Mouse (Mus musculus): ENCODE data around the gene Rnf180.

DNA sequence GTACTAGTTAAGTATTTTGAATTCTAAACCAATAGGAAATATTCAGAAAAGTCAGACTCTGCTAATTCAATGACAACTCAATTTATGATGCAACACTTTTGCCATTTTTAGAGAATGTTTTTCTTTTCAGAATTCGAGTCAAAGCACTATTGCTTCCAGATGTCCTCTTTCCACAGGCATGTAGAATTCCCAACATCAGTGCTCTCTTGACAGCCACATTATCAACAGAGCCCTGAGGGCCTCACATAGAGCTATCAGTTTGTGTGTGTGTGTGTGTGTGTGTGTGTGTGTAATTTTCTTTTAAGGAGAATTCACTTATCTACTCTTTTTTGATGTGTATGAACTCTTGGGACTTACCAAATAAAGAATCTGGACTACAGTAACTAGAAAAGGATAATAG is 147.8 kb downstream of the Rnf180 start:
- no peak for TF ChIP-seq POLR2A (IDR thresholded peaks at IDR 0.05; ENCODE audit: low read depth, low read length)
- TF ChIP-seq CTCF (IDR thresholded peaks at IDR 0.05; ENCODE audit: extremely low read depth, insufficient read depth, insufficient read length, insufficient replicate concordance) = no peak

Data from spleen, adult 2 months (tissue).